ENCODE assay signal across 21 mouse cellular contexts in the genomic region with DNA sequence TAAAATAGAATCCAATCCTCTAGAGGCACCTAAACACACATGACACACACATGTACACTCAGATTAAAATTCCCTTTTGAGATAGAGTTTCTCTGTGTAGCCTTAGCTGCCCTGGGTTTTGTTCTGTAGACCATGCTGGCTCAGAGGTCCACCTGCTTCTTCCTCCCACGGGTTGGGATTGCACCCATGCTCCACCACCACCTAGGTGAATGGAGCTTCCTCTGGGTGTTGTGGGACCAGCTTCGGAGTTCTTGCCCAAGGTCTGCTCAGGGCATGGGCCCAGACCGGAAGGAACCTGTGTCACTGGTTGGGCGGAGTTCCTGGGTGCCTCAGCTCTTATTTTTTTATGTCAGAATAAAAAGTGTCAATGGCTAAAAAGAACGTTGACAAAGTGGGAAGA.
DNase-seq lines count a peak whose midpoint lies in the region; ATAC-seq and TF ChIP-seq lines count a peak whose summit lies in the region.
"Had no signal": no experiment of that assay in that cellular context is flagged by ENCODE, and none has a peak within 500 bp of the region (broad histone marks: within the 10 kb centered on the region; RNA-seq: fewer than 3 reads in every experiment).

No protein-coding gene starts in this region.

- H3K4me1 ChIP-seq in heart, embryonic 13.5 days, result peaks cover 34% of the 10 kb centered on the region
- H3K4me1 ChIP-seq in heart, postnatal 0 days (ENCODE audit: control insufficient read depth, insufficient read depth), result peaks cover 27% of the 10 kb centered on the region
- H3K4me1 ChIP-seq in forebrain, embryonic 15.5 days, result no peaks in the 10 kb centered on the region

- no peak overlapping the region for H3K4me3 ChIP-seq in heart, embryonic 13.5 days
- no peak overlapping the region for H3K4me3 ChIP-seq in heart, postnatal 0 days (ENCODE audit: low read depth, low read length)
- H3K4me3 ChIP-seq in forebrain, embryonic 15.5 days, result no peak overlapping the region
- H3K4me3 ChIP-seq: embryonic facial prominence, embryonic 13.5 days; forebrain, embryonic 13.5 days; gastrocnemius, adult 2 months; hindbrain, embryonic 15.5 days had no signal

- H3K27me3 ChIP-seq in heart, embryonic 13.5 days (replicated peaks), result no peaks in the 10 kb centered on the region
- no peaks in the 10 kb centered on the region for H3K27me3 ChIP-seq in heart, postnatal 0 days (ENCODE audit: control insufficient read depth, insufficient read depth, low read length)
- no peaks in the 10 kb centered on the region for H3K27me3 ChIP-seq in forebrain, embryonic 15.5 days
- H3K27me3 ChIP-seq: CH12.LX; embryonic facial prominence, embryonic 13.5 days; forebrain, embryonic 13.5 days; hindbrain, embryonic 15.5 days; Patski had no signal

- intact Hi-C loops in heart, postnatal 10 days (cut with DNase I), result no loop called here
- intact Hi-C loops in heart, postnatal 14 days (cut with DNase I), result no loop called here

- no peaks in the 10 kb centered on the region for H3K36me3 ChIP-seq in heart, embryonic 13.5 days
- H3K36me3 ChIP-seq in heart, postnatal 0 days (replicated peaks; ENCODE audit: control insufficient read depth, insufficient read depth, low read length), result no peaks in the 10 kb centered on the region
- no peaks in the 10 kb centered on the region for H3K36me3 ChIP-seq in forebrain, embryonic 15.5 days
- H3K36me3 ChIP-seq: embryonic facial prominence, embryonic 13.5 days; hindbrain, embryonic 15.5 days had no signal

- 78% methylated on average over 5 of the region's 5 CpGs for WGBS in heart, embryonic 13.5 days
- WGBS in heart, postnatal 0 days, result 66% methylated on average over 5 of the region's 5 CpGs
- WGBS in forebrain, embryonic 15.5 days, result 83% methylated on average over 5 of the region's 5 CpGs

- no peak for ATAC-seq in CD4-positive, CD25-positive, alpha-beta regulatory T cell, adult 4 months
- ATAC-seq in heart, embryonic 13.5 days (ENCODE audit: extremely low read depth, insufficient number of reproducible peaks, low FRiP score, low TSS enrichment), result no peak
- ATAC-seq in heart, postnatal 0 days (ENCODE audit: insufficient read depth, low read depth), result no peak
- ATAC-seq in forebrain, embryonic 15.5 days (replicated peaks), result no peak
- ATAC-seq: forebrain, embryonic 13.5 days had no signal

- no peak overlapping the region for H3K4me2 ChIP-seq in heart, embryonic 13.5 days
- no peak overlapping the region for H3K4me2 ChIP-seq in heart, postnatal 0 days (ENCODE audit: low read depth, low read length)
- no peak overlapping the region for H3K4me2 ChIP-seq in forebrain, embryonic 15.5 days (replicated peaks)
- H3K4me2 ChIP-seq: embryonic facial prominence, embryonic 13.5 days; forebrain, embryonic 13.5 days; hindbrain, embryonic 15.5 days had no signal

- TF ChIP-seq CTCF in heart, postnatal 0 days (IDR thresholded peaks at IDR 0.05; ENCODE audit: low read depth), result no peak

- TF ChIP-seq EP300 in heart, postnatal 0 days (IDR thresholded peaks at IDR 0.05; ENCODE audit: low read depth), result no peak

- DNase-seq in CD4-positive, CD25-positive, alpha-beta regulatory T cell, adult 2 months (ENCODE audit: low read depth, low spot score), result peak; percentile 2
- DNase-seq in heart, postnatal 10 days, result no peak
- DNase-seq in heart, postnatal 0 days (ENCODE audit: low spot score), result no peak
- DNase-seq in heart, postnatal 14 days, result no peak
- DNase-seq: adrenal gland, adult 2 months; adrenal gland, postnatal 25 days; B cell, adult 2 months; cerebellum, adult 18-20 months; cerebellum, adult 9-11 months; cerebellum, postnatal 36 days; gastrocnemius, adult 2 months; gastrocnemius, postnatal 25 days; kidney, adult 2 months had no signal

- peak overlapping the region; percentile 82 for H3K27ac ChIP-seq in heart, embryonic 13.5 days (replicated peaks)
- peak overlapping the region; percentile 80; the same call in 1 of the 2 replicates for H3K27ac ChIP-seq in heart, postnatal 0 days (ENCODE audit: low read depth)
- H3K27ac ChIP-seq in forebrain, embryonic 15.5 days (replicated peaks), result no peak overlapping the region
- H3K27ac ChIP-seq: forebrain, embryonic 13.5 days; hindbrain, embryonic 15.5 days had no signal

- no peaks in the 10 kb centered on the region for H3K9me3 ChIP-seq in heart, embryonic 13.5 days
- no peaks in the 10 kb centered on the region for H3K9me3 ChIP-seq in heart, postnatal 0 days (replicated peaks; ENCODE audit: control insufficient read depth, low read length)
- no peaks in the 10 kb centered on the region for H3K9me3 ChIP-seq in forebrain, embryonic 15.5 days
- H3K9me3 ChIP-seq: embryonic facial prominence, embryonic 13.5 days; forebrain, embryonic 13.5 days; hindbrain, embryonic 15.5 days had no signal

- no peak overlapping the region for H3K9ac ChIP-seq in heart, embryonic 13.5 days
- no peak overlapping the region for H3K9ac ChIP-seq in heart, postnatal 0 days (replicated peaks; ENCODE audit: low read depth, low read length)
- no peak overlapping the region for H3K9ac ChIP-seq in forebrain, embryonic 15.5 days (replicated peaks)
- H3K9ac ChIP-seq: embryonic facial prominence, embryonic 13.5 days; forebrain, embryonic 13.5 days; hindbrain, embryonic 15.5 days had no signal
